Mouse (Mus musculus) embryonic facial prominence, embryonic 14.5 days (tissue): ENCODE results near the gene Anapc2. TPM values are rescaled to one million over a fixed set of nuclear protein-coding genes. Genes with fewer than 3 reads are reported as not detected.
A peak's percentile ranks its signal among the peaks of the same experiment; 100 is the strongest.

Experiments used
- ATAC-seq: fragments of 200-750 bp; cut with Nextera tagmentation; 2 replicates; pipeline ENCODE4 v1.8.0; 2017; ENCODE audit warnings: low read depth, moderate number of reproducible peaks, moderate TSS enrichment
- DNase-seq: peaks from one replicate; pipeline ENCODE4 v3.0.0-alpha.2; 2015; ENCODE audit warnings: low spot score
- H3K27ac ChIP-seq: fragments of 300-500 bp; sonication (generic); replicated peaks from 2 replicates; pipeline ENCODE4 v1.5.1; 2014; ENCODE audit warnings: low read depth, mild to moderate bottlenecking, low read length, moderate library complexity
- H3K27me3 ChIP-seq: fragments of 300-500 bp; sonication (generic); replicated peaks from 2 replicates; pipeline ENCODE4 v1.6.1; 2014; ENCODE audit warnings: low read length; ENCODE audit not compliant: control insufficient read depth, insufficient read depth
- H3K36me3 ChIP-seq: fragments of 300-500 bp; sonication (generic); 2 replicates; pipeline ENCODE4 v1.6.1; 2014; ENCODE audit warnings: low read length, mixed read lengths; ENCODE audit not compliant: control insufficient read depth, insufficient read depth
- H3K4me1 ChIP-seq: fragments of 300-500 bp; sonication (generic); 2 replicates; pipeline ENCODE4 v1.6.1; 2014; ENCODE audit warnings: antibody characterized with exemption, low read length; ENCODE audit not compliant: control insufficient read depth, insufficient read depth
- H3K4me2 ChIP-seq: fragments of 300-500 bp; sonication (generic); 2 replicates; pipeline ENCODE4 v1.6.1; 2014; ENCODE audit warnings: low read depth, mild to moderate bottlenecking, low read length, moderate library complexity, mixed read lengths
- H3K4me3 ChIP-seq: fragments of 300-500 bp; sonication (generic); 2 replicates; pipeline ENCODE4 v1.5.1; 2014; ENCODE audit warnings: low read depth, mild to moderate bottlenecking, low read length
- H3K9ac ChIP-seq: fragments of 300-500 bp; sonication (generic); 2 replicates; pipeline ENCODE4 v1.6.1; 2014; ENCODE audit warnings: low read depth, mild to moderate bottlenecking, low read length, moderate library complexity, mixed read lengths
- H3K9me3 ChIP-seq: fragments of 300-500 bp; sonication (generic); 2 replicates; pipeline ENCODE4 v1.6.1; 2016; ENCODE audit warnings: low read length; ENCODE audit not compliant: control insufficient read depth
- WGBS: fragments of 180-500 bp; shearing (Covaris S2); extraction: QIAGEN DNeasy Blood & Tissue Kit; methylation state at CpG from one replicate; pipeline ENCODE4 v1.1.7; 2014; 5-methylcytosine and 5-hydroxymethylcytosine counted together
- polyA plus RNA-seq: library from polyadenylated mRNA; unstranded; fragments of >200 nt; fragmentation: Nextera tagmentation; extraction: Ambion mirVana; gene quantifications from 2 replicates; pipeline ENCODE4 v1.2.1, GENCODE M21; 2014

Anapc2 gene
- polyA plus RNA-seq, 1 experiment from 2014 or later = 104 TPM

GRCm38 (mm10) chr2:25236614-25237013 lies 35.7 kb upstream of the Anapc2 start, which contains the start of gene Rnf224:
TSS of gene Rnf224 (minus strand) at chr2:25236787.
- 31% methylated on average over 8 of the region's 8 CpGs for WGBS
- Histone ChIP-seq H3K4me2 (no peak within 1 kb of the TSS), H3K9ac (no peak within 1 kb of the TSS), H3K4me1 (peaks cover 12% of the 10 kb centered on the region), H3K36me3 (no peaks in the 10 kb centered on the region), H3K4me3 (no peak within 1 kb of the TSS), H3K9me3 (no peaks in the 10 kb centered on the region), H3K27ac (no peak within 1 kb of the TSS), H3K27me3 (peaks cover 5% of the 10 kb centered on the region; the same call in 1 of the 2 replicates)
- no peak for ATAC-seq
- no peak for DNase-seq

DNA sequence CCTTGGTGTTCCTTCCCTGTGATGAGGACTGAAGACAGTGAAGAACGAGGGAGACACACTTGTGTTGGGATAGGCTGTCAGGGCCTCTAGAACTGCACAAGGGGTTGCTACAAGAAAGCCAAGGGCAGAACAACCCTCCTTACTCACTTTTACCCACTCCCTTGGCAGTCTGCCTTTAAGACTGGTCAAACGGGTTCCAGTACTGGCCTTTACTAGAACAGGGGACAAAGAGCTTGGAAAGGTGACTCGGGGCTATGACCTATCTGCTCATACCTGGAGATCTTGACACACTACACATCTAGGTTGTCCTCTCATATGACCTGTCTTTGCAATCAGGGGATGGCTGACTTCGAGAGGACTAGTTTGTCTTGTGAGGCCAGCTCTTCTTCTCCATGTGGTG lies 34.8 kb upstream of the Anapc2 start:
- peaks cover 10% of the 10 kb centered on the region for H3K27me3 ChIP-seq
- no peak for DNase-seq
- no peaks in the 10 kb centered on the region for H3K36me3 ChIP-seq
- H3K9ac ChIP-seq = no peak overlapping the region
- peaks cover 15% of the 10 kb centered on the region for H3K4me1 ChIP-seq
- no peak overlapping the region for H3K4me3 ChIP-seq
- WGBS = 71% methylated on average over 4 of the region's 4 CpGs
- H3K9me3 ChIP-seq = no peaks in the 10 kb centered on the region
- no peak for ATAC-seq
- no peak overlapping the region for H3K4me2 ChIP-seq
- no peak overlapping the region for H3K27ac ChIP-seq

DNA sequence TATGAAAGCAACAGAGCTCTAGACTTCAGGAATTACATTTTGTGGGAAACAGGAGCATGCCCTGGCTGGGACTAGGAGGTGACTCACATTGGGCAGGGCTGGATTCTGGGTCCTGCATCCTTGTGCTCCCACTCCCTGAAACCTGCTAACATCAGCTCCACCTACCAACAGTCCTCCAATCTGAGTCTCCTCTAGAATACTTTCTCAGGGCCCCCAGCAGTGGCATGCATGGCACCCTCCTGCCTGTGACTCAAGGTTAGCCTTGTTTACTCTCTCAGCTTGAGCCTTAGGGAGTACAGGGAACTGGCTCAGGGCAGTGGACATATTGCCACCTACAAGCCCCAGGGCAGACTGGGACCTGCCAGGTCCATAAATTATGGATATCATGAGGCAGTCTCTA lies 34.2 kb upstream of the Anapc2 start:
- Histone ChIP-seq H3K36me3 (no peaks in the 10 kb centered on the region), H3K9me3 (no peaks in the 10 kb centered on the region), H3K4me2 (no peak overlapping the region), H3K4me1 (peaks cover 15% of the 10 kb centered on the region), H3K27ac (no peak overlapping the region), H3K27me3 (peaks cover 13% of the 10 kb centered on the region), H3K9ac (no peak overlapping the region), H3K4me3 (no peak overlapping the region)
- ATAC-seq (no peak), DNase-seq (no peak)

DNA sequence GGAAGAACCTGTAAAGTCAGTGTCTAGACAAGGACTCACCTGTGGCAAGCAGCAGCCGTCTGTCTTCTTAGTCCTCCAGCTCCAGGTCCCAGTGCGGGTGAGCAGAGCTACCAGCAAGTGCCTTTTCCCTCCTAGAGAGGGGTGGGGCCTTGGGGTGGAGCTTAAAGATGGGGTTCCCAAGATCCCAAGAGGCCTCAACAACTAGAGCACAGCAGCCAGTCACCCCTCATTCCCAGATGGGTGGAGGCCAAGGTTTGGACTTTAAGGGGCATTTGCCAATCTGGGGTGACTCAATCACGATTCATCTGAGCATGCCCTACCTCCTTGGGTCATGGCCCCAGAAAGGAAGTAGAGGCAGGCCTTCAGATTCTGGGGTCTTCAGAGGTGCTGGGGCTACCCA lies 32.5 kb upstream of the Anapc2 start:
- no peaks in the 10 kb centered on the region for H3K9me3 ChIP-seq
- H3K4me3 ChIP-seq = no peak overlapping the region
- H3K36me3 ChIP-seq = no peaks in the 10 kb centered on the region
- peaks cover 13% of the 10 kb centered on the region for H3K27me3 ChIP-seq
- H3K4me1 ChIP-seq = peaks cover 15% of the 10 kb centered on the region
- no peak overlapping the region for H3K9ac ChIP-seq
- H3K27ac ChIP-seq = no peak overlapping the region
- DNase-seq = no peak
- 68% methylated on average over 3 of the region's 3 CpGs for WGBS
- H3K4me2 ChIP-seq = no peak overlapping the region
- no peak for ATAC-seq

GRCm38 (mm10) chr2:25240310-25240709 lies 32.0 kb upstream of the Anapc2 start:
- peak overlapping the region; percentile 34; the same call in 1 of the 2 replicates for H3K9ac ChIP-seq
- no peaks in the 10 kb centered on the region for H3K9me3 ChIP-seq
- H3K27ac ChIP-seq = peak overlapping the region; percentile 42
- peak overlapping the region; percentile 59 for H3K4me3 ChIP-seq
- peaks cover 15% of the 10 kb centered on the region for H3K4me1 ChIP-seq
- DNase-seq (no peak), ATAC-seq (peak; percentile 4; the same call in 1 of the 2 replicates)
- no peaks in the 10 kb centered on the region for H3K36me3 ChIP-seq
- 53% methylated on average over 8 of the region's 8 CpGs for WGBS
- peak overlapping the region; percentile 96 for H3K4me2 ChIP-seq
- H3K27me3 ChIP-seq = peaks cover 13% of the 10 kb centered on the region

- Histone ChIP-seq H3K36me3 (no peaks in the 10 kb centered on the region), H3K9ac (peak overlapping the region; percentile 34; the same call in 1 of the 2 replicates), H3K4me2 (peak overlapping the region; percentile 96), H3K27ac (peak overlapping the region; percentile 42), H3K4me3 (peak overlapping the region; percentile 59), H3K4me1 (peaks cover 15% of the 10 kb centered on the region), H3K27me3 (peaks cover 13% of the 10 kb centered on the region), H3K9me3 (no peaks in the 10 kb centered on the region)
- peak; percentile 94 for DNase-seq
- ATAC-seq = peak; percentile 90
- WGBS = 1% methylated on average over 23 of the region's 29 CpGs
Observed at GRCm38 (mm10) chr2:25240723-25241437, 31.4 kb upstream of the Anapc2 start.

DNA sequence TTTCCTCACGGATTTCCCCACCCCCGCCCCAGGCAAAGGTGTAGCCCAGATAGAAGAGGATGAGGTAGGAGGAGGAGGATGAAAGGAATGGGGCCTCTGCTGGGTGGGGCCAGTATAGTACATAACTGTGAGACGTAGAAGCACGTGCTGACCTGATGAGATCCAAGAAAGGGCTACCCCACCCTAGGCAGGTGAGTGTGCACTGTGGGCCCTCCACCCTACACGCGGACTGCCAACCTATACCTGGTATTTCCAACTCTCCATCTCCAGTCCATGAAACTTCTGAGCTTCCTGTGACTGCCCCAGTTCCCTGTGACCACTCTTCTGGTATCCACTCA lies 30.9 kb upstream of the Anapc2 start:
- no peak for DNase-seq
- Histone ChIP-seq H3K27me3 (peaks cover 13% of the 10 kb centered on the region), H3K9me3 (no peaks in the 10 kb centered on the region), H3K4me2 (peak overlapping the region; percentile 96), H3K27ac (no peak overlapping the region), H3K4me1 (peaks cover 15% of the 10 kb centered on the region), H3K4me3 (peak overlapping the region; percentile 59), H3K36me3 (peaks cover 4% of the 10 kb centered on the region; the same call in 1 of the 2 replicates), H3K9ac (no peak overlapping the region)
- 13% methylated on average over 6 of the region's 6 CpGs for WGBS
- no peak for ATAC-seq

- Histone ChIP-seq H3K27me3 (peaks cover 13% of the 10 kb centered on the region), H3K9ac (peak within 1 kb of the TSS; percentile 65), H3K27ac (0 out of 2 replicates have a peak within 1 kb of the TSS, but pooled peaks have one; percentile 25), H3K9me3 (no peaks in the 10 kb centered on the region), H3K36me3 (peaks cover 5% of the 10 kb centered on the region; the same call in 1 of the 2 replicates), H3K4me2 (peak within 1 kb of the TSS; percentile 96), H3K4me1 (peaks cover 15% of the 10 kb centered on the region), H3K4me3 (peak within 1 kb of the TSS; percentile 59)
- 0% methylated on average over 1 of the region's 59 CpGs for WGBS
- ATAC-seq = peak; percentile 24; the same call in 1 of the 2 replicates
- no peak for DNase-seq
Observed at GRCm38 (mm10) chr2:25242101-25242506, 30.2 kb upstream of the Anapc2 start, which contains the start of the genes Rnf208 and Cysrt1. TSS of gene Rnf208 (plus strand) at chr2:25242255. TSS of gene Cysrt1 (minus strand) at chr2:25242452.

DNA sequence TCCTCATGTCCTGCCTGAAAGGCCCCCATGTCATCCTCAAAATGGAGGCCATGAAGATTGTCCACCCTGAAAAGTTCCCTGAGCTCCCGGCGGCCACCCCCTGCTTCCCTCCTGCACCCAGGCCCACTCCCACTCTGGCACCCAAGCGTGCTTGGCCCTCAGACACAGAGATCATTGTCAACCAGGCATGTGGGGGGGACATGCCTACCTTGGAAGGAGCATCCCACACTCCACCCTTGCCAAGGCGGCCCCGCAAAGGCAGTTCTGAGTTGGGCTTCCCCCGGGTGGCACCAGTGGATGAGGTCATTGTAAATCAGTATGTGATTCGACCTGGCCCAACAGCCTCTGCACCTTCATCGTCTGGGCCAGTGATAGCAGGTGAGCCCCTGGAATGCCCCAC lies 28.9 kb upstream of the Anapc2 start:
- no peak for ATAC-seq
- no peaks in the 10 kb centered on the region for H3K9me3 ChIP-seq
- peaks cover 14% of the 10 kb centered on the region; the same call in 1 of the 2 replicates for H3K36me3 ChIP-seq
- peaks cover 15% of the 10 kb centered on the region for H3K4me1 ChIP-seq
- WGBS = 73% methylated on average over 7 of the region's 8 CpGs
- no peak for DNase-seq
- H3K4me3 ChIP-seq = no peak overlapping the region
- no peak overlapping the region for H3K27ac ChIP-seq
- peak overlapping the region; percentile 96; the same call in 1 of the 2 replicates for H3K4me2 ChIP-seq
- peaks cover 13% of the 10 kb centered on the region for H3K27me3 ChIP-seq
- no peak overlapping the region for H3K9ac ChIP-seq
